Mouse (Mus musculus) liver, adult 2 months (tissue): ENCODE measurements around the gene Cebpzos. TPM values are rescaled to one million over a fixed set of nuclear protein-coding genes. Genes with fewer than 3 reads are reported as not detected.

ENCODE experiments used
- DNase-seq: peaks from one replicate; pipeline ENCODE4 v3.0.0-alpha.2; 2011; ENCODE audit warnings: low read depth, low spot score; ENCODE audit errors: extremely low read depth
- H3K27ac ChIP-seq: fragments of 200-500 bp; replicated peaks from 2 replicates; pipeline ENCODE4 v1.5.1; 2012; ENCODE audit warnings: low read depth, mild to moderate bottlenecking, control low read depth, inconsistent platforms, low read length; ENCODE audit not compliant: insufficient read depth
- H3K27me3 ChIP-seq: fragments of 200-500 bp; 2 replicates; pipeline ENCODE4 v1.6.1; 2012; ENCODE audit warnings: mild to moderate bottlenecking, moderate library complexity, low read length, inconsistent platforms; ENCODE audit not compliant: control insufficient read depth, insufficient read depth
- H3K36me3 ChIP-seq: fragments of 200-500 bp; 2 replicates; pipeline ENCODE4 v1.6.1; 2012; ENCODE audit warnings: low read length, inconsistent platforms; ENCODE audit not compliant: control insufficient read depth, insufficient read depth
- H3K4me1 ChIP-seq: fragments of 200-500 bp; 2 replicates; pipeline ENCODE4 v1.6.1; 2011; ENCODE audit warnings: low read length; ENCODE audit not compliant: control insufficient read depth, insufficient read depth
- H3K4me3 ChIP-seq: fragments of 200-500 bp; 2 replicates; pipeline ENCODE4 v1.5.1; 2011; ENCODE audit warnings: low read depth, mild to moderate bottlenecking, control low read depth, low read length, moderate library complexity; ENCODE audit not compliant: insufficient read depth
- H3K79me2 ChIP-seq: fragments of 200-500 bp; 2 replicates; pipeline ENCODE4 v1.6.1; 2012; ENCODE audit warnings: inconsistent platforms, mild to moderate bottlenecking, low read length, moderate library complexity; ENCODE audit not compliant: control insufficient read depth, insufficient read depth
- H3K9ac ChIP-seq: fragments of 200-500 bp; 2 replicates; pipeline ENCODE4 v1.6.1; 2012; ENCODE audit warnings: low read depth, mild to moderate bottlenecking, control low read depth, inconsistent platforms, low read length
- CTCF ChIP-seq: fragments of 200-500 bp; IDR thresholded peaks from 2 replicates; pipeline ENCODE4 v1.5.1; 2011; ENCODE audit warnings: low read depth, low read length, control low read depth
- POLR2A ChIP-seq: fragments of 200-500 bp; IDR thresholded peaks from 2 replicates; pipeline ENCODE4 v1.6.1; 2011; ENCODE audit warnings: low read length, control low read depth; ENCODE audit not compliant: insufficient read depth; ENCODE audit errors: extremely low read depth
- WGBS: fragments of 180-500 bp; shearing (Covaris S2); methylation state at CpG from one replicate; pipeline ENCODE4 v1.1.7; 2018; 5-methylcytosine and 5-hydroxymethylcytosine counted together
- polyA plus RNA-seq: library from polyadenylated mRNA; depleted of rRNA; stranded (reverse); fragments of >200 nt; gene quantifications from 2 replicates; pipeline ENCODE4 v1.2.3, GENCODE M21; 2012; rRNA removed
- total RNA-seq: library from RNA; depleted of rRNA; stranded (reverse); fragments of >200 nt; gene quantifications from 2 replicates; pipeline ENCODE4 v1.2.3, GENCODE M21; 2014; rRNA removed

Gene Cebpzos
- total and polyA plus RNA-seq, 2 experiments, result 9.6 to 29.2 TPM

- H3K27me3 ChIP-seq, result no peaks in the 10 kb centered on the region
- H3K36me3 ChIP-seq, result peaks cover 63% of the 10 kb centered on the region
- H3K4me3 ChIP-seq, result no peak overlapping the region
- no peak for DNase-seq
- no peak overlapping the region for H3K27ac ChIP-seq
- no peaks in the 10 kb centered on the region for H3K4me1 ChIP-seq
- no peak for TF ChIP-seq POLR2A
- TF ChIP-seq CTCF, result no peak
- no peaks in the 10 kb centered on the region for H3K79me2 ChIP-seq
- WGBS, result 73% methylated on average over 1 of the region's 1 CpGs
- H3K9ac ChIP-seq, result no peak overlapping the region
These were observed 48.1 kb downstream of the Cebpzos start for GRCm38 (mm10) chr17:78964387-78964786.

- no peak overlapping the region for H3K9ac ChIP-seq
- H3K4me1 ChIP-seq, result no peaks in the 10 kb centered on the region
- no peak overlapping the region for H3K4me3 ChIP-seq
- WGBS, result 88% methylated on average over 11 of the region's 11 CpGs
- H3K27me3 ChIP-seq, result no peaks in the 10 kb centered on the region
- H3K36me3 ChIP-seq, result peaks cover 58% of the 10 kb centered on the region
- no peak for DNase-seq
- TF ChIP-seq POLR2A (no peak), CTCF (no peak)
- H3K27ac ChIP-seq, result no peak overlapping the region
- H3K79me2 ChIP-seq, result no peaks in the 10 kb centered on the region
These were observed 50.0 kb downstream of the Cebpzos start for GRCm38 (mm10) chr17:78966092-78966883.

GRCm38 (mm10) chr17:78968500-78968899, 52.2 kb downstream of the Cebpzos start:
- Histone ChIP-seq H3K9ac (no peak overlapping the region), H3K4me1 (no peaks in the 10 kb centered on the region), H3K27me3 (no peaks in the 10 kb centered on the region), H3K79me2 (no peaks in the 10 kb centered on the region), H3K27ac (no peak overlapping the region), H3K36me3 (peaks cover 64% of the 10 kb centered on the region), H3K4me3 (no peak overlapping the region)
- WGBS, result 36% methylated on average over 3 of the region's 3 CpGs
- peak; percentile 52 for DNase-seq
- TF ChIP-seq POLR2A, result no peak
- no peak for TF ChIP-seq CTCF

Other genes with a start within 250 kb of the Cebpzos start
- 7.1 and 8.8 TPM in 2 replicates for gene Strn, start 179.3 kb upstream of the Cebpzos start, total RNA-seq
- 2.7 and 2.8 TPM in 2 replicates for gene Strn, start 179.3 kb upstream of the Cebpzos start, polyA plus RNA-seq
- gene Heatr5b, start 81.1 kb upstream of the Cebpzos start, total RNA-seq, result 8.3 and 10.0 TPM in 2 replicates
- gene Heatr5b, start 81.1 kb upstream of the Cebpzos start, polyA plus RNA-seq, result 7.5 and 8.9 TPM in 2 replicates
- 7.9 and 8.1 TPM in 2 replicates for gene Gpatch11, start 80.9 kb upstream of the Cebpzos start, total RNA-seq
- 4.7 and 4.9 TPM in 2 replicates for gene Gpatch11, start 80.9 kb upstream of the Cebpzos start, polyA plus RNA-seq
- gene Eif2ak2, start 33.9 kb upstream of the Cebpzos start, total RNA-seq, result 11.1 and 15.3 TPM in 2 replicates
- gene Eif2ak2, start 33.9 kb upstream of the Cebpzos start, polyA plus RNA-seq, result 2.3 and 2.5 TPM in 2 replicates
- gene Sult6b1, start 9.5 kb upstream of the Cebpzos start, total RNA-seq, result not detected in 2 replicates
- not detected in 2 replicates for gene Sult6b1, start 9.5 kb upstream of the Cebpzos start, polyA plus RNA-seq
- 17.7 and 19.0 TPM in 2 replicates for gene Cebpz, start 20.6 kb downstream of the Cebpzos start, total RNA-seq
- 3.2 and 4.4 TPM in 2 replicates for gene Cebpz, start 20.6 kb downstream of the Cebpzos start, polyA plus RNA-seq
- gene Ndufaf7, start 20.6 kb downstream of the Cebpzos start, total RNA-seq, result 14.6 and 17.3 TPM in 2 replicates
- gene Ndufaf7, start 20.6 kb downstream of the Cebpzos start, polyA plus RNA-seq, result 5.5 and 5.7 TPM in 2 replicates
- 191 and 211 TPM in 2 replicates for gene Prkd3, start 104.3 kb downstream of the Cebpzos start, total RNA-seq
- 71.8 and 79.6 TPM in 2 replicates for gene Prkd3, start 104.3 kb downstream of the Cebpzos start, polyA plus RNA-seq
- gene Qpct, start 135.4 kb downstream of the Cebpzos start, total RNA-seq, result 17.6 and 26.6 TPM in 2 replicates
- gene Qpct, start 135.4 kb downstream of the Cebpzos start, polyA plus RNA-seq, result 9.8 and 12.1 TPM in 2 replicates